Mouse (Mus musculus) erythroblast, adult 5-6 weeks (primary cell): Measurements from ENCODE around the gene Dedd2. TPM values are rescaled to one million over a fixed set of nuclear protein-coding genes. Genes with fewer than 3 reads are reported as not detected.
A peak's percentile ranks its signal among the peaks of the same experiment; 100 is the strongest.

Experiments
- ATAC-seq: replicated peaks from 2 replicates; pipeline ENCODE4 v1.8.0; 2016; ENCODE audit warnings: moderate number of reproducible peaks, mild to moderate bottlenecking, moderate TSS enrichment, inconsistent platforms; ENCODE audit not compliant: poor library complexity, low FRiP score, severe bottlenecking
- total RNA-seq, 2 experiments: library from RNA; stranded (forward) in 1 of 2; stranded (reverse) in 1 of 2; fragments of 150-400 nt in 1 of 2; fragments of 200-764, 138-1000 nt in 1 of 2; gene quantifications; 2 replicates each; pipeline versions ENCODE4 v1.2.3 to v1.2.4; 2015 to 2017; ENCODE audit warnings: low replicate concordance in 2 of 2

Gene Dedd2
- total RNA-seq, 2 experiments from 2014 or later: 53.8 to 164 TPM

GRCm38 (mm10) chr7:25247498-25247897 lies 27.1 kb upstream of the Dedd2 start:
- no peak for ATAC-seq

GRCm38 (mm10) chr7:25246759-25247137 lies 26.3 kb upstream of the Dedd2 start:
- ATAC-seq: no peak

GRCm38 (mm10) chr7:25246079-25246758 lies 25.8 kb upstream of the Dedd2 start:
- no peak for ATAC-seq

- ATAC-seq: no peak
Measured at GRCm38 (mm10) chr7:25244562-25245369, 24.4 kb upstream of the Dedd2 start.

GRCm38 (mm10) chr7:25243361-25243760 lies 22.9 kb upstream of the Dedd2 start:
- no peak for ATAC-seq

- no peak for ATAC-seq
Measured at GRCm38 (mm10) chr7:25241062-25241461, 20.6 kb upstream of the Dedd2 start.

GRCm38 (mm10) chr7:25240631-25241030 lies 20.2 kb upstream of the Dedd2 start:
- ATAC-seq: no peak

GRCm38 (mm10) chr7:25238829-25239623 lies 18.6 kb upstream of the Dedd2 start:
- peak; percentile 68 for ATAC-seq

- peak; percentile 86 for ATAC-seq
Measured at GRCm38 (mm10) chr7:25238015-25238706, 17.7 kb upstream of the Dedd2 start.

GRCm38 (mm10) chr7:25237249-25238014 lies 17.0 kb upstream of the Dedd2 start, which contains the start of gene Gsk3a:
Gsk3a (minus strand) TSS chr7:25237851.
- ATAC-seq: peak; percentile 79

GRCm38 (mm10) chr7:25235526-25235925 lies 15.1 kb upstream of the Dedd2 start:
- no peak for ATAC-seq

- ATAC-seq: no peak
Measured at GRCm38 (mm10) chr7:25233061-25233460, 12.6 kb upstream of the Dedd2 start.

GRCm38 (mm10) chr7:25232101-25232648 lies 11.8 kb upstream of the Dedd2 start:
- no peak for ATAC-seq

- no peak for ATAC-seq
Measured at GRCm38 (mm10) chr7:25230690-25231285, 10.4 kb upstream of the Dedd2 start.

- no peak for ATAC-seq
Measured at GRCm38 (mm10) chr7:25227523-25228300, 7.3 kb upstream of the Dedd2 start.

- ATAC-seq: 0 out of 2 replicates have a peak, but pooled peaks have one; percentile 3
Measured at GRCm38 (mm10) chr7:25222275-25222967, 2.0 kb upstream of the Dedd2 start.
